Mouse (Mus musculus): ENCODE results near the gene Arhgap8.
"Not testable (repeated sequence)": the region's sequence is repeated elsewhere in the genome, so short reads cannot be mapped to it uniquely, and the experiment has no call there.

The Arhgap8 gene

DNA sequence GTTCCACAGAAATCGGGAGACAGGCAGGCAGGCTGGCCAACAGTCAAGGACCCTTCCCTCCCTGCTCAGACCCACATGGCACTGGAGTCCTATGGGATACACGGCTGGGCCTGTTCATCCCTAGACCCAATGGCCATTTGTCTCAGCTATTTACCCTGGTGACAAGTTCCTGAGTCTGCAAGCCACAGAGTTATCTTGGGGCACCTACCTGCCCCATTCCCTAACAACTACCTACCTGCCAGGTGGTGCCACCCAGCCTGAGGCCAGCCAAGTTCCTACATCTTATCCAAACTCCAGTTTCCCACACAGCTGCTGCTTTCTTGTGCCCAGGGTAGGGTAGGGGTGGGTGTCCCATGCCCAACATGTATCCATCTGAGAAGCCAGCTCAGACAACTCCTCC lies 21.7 kb upstream of the Arhgap8 start:
- no peak for DNase-seq (ENCODE audit: low read depth)

DNA sequence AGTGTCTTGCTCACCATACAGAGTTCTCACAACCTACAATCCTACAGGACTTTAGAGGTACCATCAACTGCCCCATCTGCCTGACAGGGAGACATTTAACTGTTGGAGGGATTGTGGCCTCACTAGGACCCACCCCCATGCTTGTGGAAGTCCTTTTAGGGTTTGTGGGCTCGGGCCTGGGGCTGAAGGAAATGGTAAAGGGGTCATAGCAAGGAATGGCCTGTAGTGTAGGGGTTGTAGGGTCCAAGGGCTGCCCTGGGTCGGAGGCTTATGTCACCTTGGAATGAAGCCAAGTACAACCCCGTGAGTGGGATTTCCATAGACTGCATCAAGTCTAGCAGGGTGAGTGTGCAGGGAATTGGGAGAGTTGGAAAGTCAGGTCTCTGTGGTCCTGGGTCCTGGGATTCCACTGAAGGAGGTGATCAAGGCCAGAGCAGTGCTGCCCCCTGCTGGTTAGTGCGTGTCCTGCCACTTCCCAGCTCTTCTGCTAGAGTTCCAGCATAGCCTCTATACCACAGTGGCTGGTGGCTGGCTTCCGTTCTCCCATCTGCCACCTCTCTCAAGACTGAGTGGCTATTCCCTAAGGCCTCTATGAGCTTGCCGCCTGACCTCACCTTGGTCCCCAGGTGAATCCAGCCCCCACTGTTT lies 19.6 kb upstream of the Arhgap8 start:
- DNase-seq (ENCODE audit: low read depth): peak; percentile 63

DNA sequence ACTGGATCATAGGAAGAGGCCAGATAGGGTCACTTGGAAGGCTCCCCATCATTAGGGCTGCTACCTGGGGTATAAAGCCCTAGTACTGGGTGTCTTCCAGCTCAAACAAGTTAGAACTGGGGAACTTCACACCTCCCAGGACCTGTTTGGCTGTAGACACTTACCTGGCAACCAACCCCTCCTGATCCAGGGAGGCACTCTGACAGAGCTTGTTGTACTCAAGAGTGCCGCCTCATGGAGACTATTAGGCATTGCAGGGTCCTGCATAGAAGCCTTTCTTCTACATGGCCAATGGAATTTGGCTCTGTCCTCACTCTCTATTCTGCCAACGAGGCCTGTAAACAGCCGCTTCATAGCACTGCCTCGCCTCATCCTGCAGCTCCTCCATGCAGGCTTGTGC lies 17.9 kb upstream of the Arhgap8 start:
- no peak for DNase-seq (ENCODE audit: low read depth)

DNA sequence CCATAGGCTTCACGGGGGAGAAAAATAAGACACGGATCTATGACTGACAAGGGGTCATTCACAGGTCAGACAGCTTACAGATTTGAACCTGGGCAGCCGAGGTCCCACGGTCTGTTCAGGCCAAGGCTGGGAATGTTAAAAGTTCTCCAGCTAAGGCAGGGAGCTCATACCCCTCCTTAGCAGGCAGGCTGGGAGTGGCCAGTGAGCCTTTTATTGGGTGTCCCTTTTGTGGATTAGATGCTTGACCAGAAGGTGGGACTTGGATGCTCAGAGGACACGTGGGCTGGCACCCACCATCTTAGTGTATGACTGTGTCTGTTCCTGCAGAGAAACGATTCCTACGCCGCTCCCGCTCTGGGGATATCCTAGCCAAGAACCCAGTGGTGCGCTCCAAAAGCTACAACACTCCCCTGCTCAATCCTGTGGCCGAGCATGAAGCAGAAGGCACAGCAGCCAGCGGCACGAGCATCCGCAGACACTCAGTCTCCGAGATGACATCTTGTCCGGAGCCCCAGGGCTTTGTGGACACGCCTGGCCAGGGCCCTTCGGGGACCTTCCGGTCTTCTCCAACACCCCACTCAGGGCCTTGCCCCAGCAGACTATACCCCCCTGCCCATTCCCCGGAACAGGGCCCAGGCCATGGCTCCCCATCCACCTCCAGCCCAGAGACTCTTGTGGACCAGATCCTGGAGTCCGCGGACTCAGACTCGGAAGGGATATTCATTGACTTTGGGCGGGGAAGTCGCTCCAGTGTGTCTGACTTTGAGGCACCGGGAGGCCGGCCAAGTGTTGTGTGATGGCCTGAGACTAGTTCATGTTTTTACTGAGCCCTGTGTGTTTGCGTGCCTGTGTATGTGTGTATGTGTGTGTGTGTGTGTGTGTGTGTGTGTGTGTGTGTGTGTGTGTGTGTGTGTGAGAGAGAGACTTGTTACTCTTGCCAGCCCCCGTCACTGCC lies 17.2 kb upstream of the Arhgap8 start:
- DNase-seq (ENCODE audit: low read depth): no peak

DNA sequence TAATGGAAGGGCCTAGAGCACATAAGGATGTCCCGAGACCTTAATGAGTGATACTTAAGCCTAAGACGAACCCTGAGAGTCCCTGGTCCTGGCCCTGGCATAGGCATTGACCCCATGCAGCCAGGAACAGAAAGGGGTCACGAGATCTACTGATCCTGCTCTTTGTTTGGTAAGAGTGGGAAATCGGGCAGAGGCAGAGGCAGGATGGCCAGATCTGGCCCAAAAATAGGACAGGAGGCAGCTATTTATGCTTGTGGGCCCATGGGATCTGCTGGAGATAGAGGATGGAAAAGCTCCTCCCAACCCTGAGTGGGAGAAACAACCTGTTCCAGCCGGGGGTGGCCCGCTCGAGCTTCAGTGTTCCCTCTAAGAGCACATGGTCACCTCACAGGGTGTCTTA lies 15.9 kb upstream of the Arhgap8 start:
- DNase-seq (ENCODE audit: low read depth): no peak

DNA sequence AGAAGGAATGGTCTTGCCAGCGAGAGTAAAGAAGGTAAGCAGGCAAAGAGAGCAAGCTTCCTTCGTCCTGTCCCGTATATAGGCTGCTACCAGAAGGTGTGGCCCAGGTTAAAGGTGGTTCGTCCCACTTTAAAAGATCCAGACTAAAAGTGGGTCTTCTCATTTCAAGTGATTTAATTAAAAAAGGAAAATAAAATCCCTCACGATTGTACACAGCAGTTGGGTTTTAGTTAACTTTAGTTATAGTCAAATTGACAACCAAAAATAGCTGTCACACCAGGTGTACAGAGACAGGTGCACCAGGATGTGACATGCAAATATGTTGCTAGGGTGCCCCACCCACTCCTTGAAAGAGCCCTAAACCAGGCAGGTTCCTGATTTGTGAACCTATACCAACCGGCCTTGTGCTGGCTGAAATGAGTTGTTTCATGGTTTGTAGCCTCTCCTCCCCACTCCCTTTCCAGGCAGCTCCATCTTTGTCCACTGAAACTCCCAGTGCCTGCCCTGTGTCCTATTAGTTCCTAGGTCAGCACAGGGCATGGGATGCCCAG lies 14.4 kb upstream of the Arhgap8 start:
- DNase-seq (ENCODE audit: low read depth): no peak

DNA sequence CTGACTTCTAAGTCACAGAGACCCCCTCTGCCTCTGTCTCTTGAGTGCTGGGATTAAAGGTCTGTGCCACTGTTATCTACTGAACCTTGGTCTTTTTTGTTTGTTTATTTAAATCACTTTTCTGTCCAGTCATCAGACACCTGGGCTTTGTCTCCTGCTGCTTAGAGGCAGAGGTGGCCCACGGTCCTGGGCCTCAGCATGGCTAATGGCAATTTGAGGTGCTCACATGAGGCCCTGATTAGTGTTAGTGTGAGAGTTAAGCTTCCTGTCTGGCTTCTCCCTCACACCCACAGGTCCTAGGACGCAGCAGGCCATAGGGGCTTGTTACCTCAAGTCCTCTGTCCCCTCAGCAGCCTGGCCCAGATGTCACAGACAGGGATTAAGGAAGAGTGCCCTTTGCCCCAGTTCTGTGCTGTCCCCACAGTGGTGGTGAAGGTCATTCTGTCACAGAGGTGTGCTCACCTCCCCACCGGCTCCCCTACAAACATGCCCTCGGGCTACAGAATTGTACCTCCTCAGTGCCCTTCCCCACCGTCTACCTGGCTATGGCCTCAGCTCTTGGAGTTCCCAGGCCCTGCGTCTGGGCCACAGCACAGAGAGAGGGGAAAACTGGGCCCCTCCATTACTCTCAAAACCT lies 12.8 kb upstream of the Arhgap8 start:
- DNase-seq (ENCODE audit: low read depth): no peak

DNA sequence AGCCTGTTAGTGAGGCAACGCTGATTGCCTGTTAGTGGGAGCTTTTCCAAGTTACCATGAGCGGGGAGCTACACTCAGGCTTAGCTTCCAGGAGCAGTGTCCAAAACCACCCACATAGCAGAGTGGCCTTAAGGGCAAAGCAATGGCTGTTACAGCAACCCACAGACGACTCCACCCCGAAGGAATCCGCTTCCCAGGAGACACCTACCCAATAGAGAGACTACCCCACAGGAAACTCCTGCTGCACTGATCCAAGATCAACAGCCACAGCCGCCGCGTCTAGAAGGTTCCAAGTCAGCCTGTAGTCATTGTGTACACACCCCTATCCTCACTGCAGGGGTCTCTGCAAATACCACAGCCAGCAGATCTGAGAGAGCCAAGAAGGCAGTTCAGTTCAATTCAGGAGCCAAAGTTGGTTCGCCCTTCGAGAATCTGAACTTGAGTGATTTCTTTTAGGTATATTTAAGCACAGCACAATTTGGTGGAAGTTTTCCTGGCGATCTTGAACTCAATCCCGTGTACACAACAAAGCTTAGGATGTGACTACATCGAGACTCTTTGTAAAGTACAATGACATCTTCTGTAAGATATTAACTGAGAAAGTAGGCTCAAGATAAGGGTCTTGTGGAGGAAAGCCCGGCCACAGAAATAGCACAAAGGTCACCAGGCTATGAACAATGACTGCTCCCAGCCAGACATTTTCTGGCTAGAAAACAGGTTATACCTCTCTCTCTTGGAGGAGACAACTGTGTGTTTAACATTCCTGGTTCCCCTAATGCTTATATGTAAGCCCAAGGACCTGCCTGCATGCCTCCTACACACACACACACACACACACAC lies 7.1 kb upstream of the Arhgap8 start:
- DNase-seq (ENCODE audit: low read depth): no peak

DNA sequence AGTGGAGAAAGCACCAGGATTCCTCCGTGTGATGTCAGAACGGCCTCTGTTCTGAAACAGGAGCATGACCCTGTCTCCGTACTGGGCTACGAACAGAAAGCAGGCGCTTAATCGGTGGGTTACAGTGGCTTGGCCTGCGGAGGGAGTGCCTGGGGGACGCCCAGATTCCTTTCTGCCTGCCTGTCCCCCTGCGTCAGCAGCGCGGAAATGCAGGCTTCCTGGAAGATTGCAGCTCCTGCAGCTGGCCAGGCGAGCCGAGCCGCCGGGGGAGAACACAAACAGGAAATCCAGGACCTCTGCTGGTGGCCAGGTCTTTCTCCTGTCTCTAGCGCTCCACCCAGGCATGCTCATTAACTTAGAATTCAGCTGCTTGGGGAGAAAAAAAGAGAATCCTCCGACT lies 5.1 kb upstream of the Arhgap8 start:
- peak; percentile 44 for DNase-seq (ENCODE audit: low read depth)

DNA sequence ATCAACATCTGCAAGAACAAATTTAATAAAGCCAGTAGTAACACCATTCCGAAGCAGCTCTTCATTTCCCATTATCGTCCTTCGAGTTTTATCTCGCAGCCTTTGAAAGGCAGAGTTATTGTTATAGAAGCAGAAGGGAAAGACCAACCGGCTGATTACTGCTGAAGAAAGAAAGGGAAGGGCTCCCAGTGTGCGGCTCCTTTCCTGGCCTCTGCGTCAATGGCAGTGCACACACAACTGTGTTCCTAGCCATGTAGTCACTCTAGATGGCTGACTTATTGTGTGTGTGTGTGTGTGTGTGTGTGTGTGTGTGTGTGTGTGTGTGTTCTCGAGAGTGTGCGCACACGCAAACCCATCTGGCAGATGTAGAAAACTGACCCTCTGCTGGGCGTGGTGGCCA lies 4.7 kb upstream of the Arhgap8 start:
- DNase-seq (ENCODE audit: low read depth): no peak

DNA sequence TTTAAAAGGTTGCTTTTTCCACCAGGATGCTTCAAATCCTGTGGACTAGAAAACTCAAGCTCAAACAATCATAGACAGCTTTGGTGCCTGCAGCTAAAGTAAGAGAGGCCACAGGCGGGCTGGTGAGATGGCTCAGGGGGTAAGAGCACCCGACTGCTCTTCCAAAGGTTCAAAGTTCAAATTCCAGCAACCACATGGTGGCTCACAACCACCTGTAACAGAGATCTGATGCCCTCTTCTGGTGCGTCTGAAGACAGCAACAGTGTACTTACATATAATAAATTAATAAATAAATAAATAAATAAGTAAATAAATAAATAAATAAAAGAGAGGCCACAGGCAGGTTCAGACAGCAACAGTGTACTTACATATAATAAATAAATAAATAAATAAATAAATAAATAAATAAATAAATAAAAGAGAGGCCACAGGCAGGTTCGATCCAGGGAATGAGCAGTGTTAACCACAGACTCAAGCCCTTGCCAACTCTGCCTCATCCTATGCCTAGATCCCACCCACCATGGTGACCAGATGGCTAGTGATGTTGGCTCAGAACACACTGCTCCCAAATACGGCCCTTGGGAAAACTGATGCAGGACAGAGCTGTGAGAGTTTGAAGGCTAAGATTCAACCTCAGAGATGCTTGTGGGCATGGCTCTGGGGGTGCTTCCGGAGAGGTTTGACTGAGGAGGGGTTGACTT lies 2.1 kb upstream of the Arhgap8 start:
- not testable (repeated sequence) for DNase-seq (ENCODE audit: low read depth)

DNA sequence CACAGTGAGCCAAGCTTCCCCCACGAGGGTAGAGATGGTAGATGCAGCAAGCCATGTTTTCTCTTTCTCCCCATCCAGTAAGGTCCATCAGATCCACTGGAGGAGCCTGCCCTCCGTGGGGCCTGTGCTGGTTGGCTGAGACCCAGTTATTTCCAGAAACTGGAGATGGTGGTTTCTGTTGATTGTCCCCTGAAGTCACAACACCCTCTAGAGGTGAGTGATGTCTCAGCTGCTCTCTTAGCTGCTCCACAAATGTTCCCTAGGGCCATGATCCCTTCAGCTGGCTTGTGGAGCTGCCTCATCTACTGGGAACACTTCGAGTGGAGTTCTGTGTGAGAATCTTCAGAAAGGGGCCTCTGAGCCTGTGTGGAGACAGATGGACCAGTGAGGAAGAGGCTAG lies 1.1 kb upstream of the Arhgap8 start:
- DNase-seq (ENCODE audit: low read depth): no peak

DNA sequence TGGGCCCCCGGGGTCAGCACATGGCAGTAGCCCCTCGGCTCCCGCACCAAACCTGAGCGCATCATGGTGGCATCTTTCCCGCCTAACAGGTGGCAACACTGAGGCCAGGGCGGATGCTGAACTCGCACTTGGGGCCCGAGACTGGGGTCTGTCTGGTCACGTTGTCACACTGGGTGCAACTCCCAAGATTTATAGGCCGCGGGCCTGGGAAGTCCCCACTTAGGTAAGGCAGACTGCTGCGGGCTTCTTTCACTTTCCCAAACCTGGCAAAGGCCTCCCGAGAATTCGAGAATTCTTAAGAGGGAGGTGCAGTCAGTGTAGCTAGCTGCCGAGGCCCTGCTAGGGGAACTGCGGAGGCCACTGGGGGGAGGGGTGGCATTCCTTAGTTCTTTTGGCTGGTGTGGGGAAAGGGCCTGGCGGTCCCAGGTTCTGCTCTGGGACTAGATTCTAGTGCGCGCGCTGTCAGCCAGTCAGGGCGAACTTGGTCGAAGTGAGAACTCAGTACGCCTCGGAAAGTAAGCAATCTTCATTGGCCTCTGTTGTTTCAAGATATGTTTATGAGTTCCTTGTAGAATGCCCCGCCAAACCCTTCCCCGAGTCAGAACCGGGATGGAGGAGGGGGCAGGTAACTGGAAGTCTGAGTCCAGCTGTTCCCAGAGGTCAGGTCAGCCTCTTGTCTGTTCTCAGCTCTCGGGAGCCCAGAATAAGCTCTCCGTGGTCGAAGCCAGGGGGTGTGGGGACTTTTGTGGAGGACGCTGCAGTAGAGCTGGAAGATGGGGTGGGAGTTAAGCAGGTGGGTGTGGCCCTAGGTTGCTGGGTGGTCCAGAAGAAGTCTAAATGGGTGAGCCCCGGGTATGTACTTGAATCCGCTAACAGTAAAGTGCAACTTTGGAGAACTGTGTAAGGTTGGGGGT lies 696 bp downstream of the Arhgap8 start:
- no peak for DNase-seq (ENCODE audit: low read depth)

DNA sequence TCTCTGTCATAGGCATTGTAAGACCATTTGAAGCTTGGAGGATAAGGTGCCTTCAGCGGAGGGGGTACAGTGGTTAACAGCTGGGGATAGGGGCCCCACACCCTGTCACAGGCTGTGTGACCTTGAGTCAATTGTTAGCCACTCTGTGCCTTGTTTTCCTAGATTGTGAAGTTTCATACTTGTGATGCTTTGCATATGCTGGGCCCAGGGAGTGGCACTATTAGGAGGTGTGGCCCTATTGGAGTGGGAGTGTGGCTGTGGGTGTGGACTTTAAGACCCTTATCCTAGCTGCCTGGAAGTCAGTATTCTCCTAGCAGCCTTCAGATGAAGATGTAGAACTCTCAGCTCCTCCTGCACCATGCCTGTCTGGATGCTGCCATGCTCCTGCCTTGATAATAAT lies 3.8 kb downstream of the Arhgap8 start:
- DNase-seq (ENCODE audit: low read depth): not testable (repeated sequence)

DNA sequence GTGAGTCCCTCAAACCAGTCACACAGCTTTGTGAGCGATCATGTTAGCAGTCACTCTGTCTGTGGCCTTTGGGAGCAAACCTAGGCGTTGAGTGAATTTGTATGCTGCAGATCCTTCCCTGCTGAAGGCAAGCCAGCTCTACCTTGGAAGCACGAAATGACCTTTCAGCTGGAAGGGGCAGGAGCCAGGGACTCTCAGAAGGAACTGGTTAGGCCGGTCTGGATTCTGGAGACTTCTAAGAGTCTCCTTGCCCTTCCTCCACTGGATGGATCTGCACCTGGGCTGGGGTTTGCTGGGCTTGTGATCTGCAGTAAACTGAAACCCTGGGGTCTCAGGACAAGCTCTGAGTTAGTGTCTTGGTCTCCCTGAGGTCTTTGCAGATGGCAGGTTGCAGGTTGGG lies 4.3 kb downstream of the Arhgap8 start:
- no peak for DNase-seq (ENCODE audit: low read depth)

DNA sequence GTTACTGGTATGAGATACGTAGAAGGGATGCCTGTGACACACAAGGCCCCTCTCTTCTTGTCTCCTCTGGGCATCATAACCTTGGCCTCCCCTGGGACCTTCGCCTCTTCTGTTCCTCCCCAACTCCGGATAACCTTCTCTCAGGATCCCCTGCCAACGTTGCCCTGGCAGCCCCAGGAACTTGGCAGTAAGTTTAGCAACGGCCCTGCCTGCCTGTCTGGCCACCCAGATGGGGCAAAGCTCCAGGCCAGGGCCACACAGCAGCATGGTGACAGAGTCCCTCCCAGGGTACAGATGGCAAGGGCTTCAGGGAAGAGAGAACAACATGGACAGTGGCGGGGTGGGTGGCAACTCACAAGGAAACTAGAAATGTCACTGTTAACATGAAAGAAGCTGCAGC lies 9.8 kb downstream of the Arhgap8 start:
- no peak for DNase-seq (ENCODE audit: low read depth)

DNA sequence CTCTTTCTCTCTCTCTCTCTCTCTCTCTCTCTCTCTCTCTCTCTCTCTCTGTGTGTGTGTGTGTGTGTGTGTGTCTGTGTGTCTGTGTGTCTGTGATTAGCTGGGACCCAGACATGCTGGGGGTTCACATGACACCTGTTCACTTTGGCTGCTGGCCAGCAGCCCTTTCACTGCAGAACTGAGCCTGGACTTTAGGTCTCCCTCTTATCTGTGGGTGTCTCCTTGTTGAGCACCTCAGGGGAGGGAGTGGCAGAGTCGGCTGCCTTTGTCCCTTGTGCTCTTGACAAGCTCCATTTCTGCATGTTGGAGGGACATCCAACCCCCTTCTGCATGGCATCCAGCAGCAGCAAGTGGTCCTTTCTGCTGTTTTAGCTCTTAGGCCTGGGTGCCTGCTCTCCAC lies 11.0 kb downstream of the Arhgap8 start:
- DNase-seq (ENCODE audit: low read depth): no peak

DNA sequence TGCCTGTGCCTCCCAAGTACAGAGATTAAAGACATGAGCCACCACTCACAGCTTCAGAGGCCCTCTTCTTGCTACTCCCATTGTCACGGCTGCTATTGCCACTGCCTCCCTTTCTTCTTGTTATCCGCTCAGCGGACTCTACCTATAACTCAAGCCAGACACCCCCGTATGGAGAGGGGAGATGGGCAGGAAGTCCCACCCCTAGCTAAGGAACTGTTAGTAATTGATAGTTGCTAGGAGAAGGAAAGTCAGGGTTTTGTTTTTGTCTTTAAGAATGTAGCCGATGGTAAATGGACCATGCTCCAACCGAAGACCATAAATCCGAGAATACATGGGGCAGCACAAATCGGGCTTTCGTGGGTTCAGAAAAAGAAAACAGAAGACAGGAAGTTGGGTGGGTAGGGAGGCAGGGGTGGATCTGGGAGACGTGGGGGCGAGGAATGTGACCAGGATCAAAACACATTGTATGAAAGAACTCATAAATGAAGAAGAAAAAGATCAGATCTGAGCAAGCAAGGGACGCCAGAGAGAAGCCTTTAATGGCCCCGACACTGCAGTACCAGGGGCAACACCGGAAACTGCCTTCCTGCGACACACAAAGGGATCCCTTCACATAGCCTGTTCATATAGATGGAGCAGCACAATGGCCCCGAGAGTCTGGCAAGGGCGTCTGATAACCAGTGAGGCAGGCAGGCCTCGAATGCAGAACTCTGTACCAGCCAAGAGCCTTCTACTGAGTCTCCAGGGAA lies 12.0 kb downstream of the Arhgap8 start:
- no peak for DNase-seq (ENCODE audit: low read depth)

DNA sequence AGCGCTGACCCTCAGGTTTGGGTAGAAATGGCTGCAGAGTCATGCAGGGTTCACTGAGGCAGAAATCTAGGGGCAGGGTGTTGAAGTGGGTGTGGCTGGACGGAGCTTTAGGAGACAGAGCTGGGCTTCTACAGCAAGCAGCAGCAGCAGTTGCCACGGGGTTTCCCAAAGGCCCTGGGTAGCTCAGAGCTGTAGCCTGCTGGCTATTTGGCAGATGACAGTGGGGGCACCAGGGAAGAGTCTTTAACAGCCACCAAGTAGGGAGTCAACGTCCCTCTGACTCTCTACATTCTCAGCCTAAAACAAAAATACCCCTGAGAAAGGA lies 12.5 kb downstream of the Arhgap8 start:
- DNase-seq (ENCODE audit: low read depth): no peak
